Mouse (Mus musculus): ENCODE data around the gene Lyg2. TPM values are rescaled to one million over a fixed set of nuclear protein-coding genes. Genes with fewer than 3 reads are reported as not detected.

The Lyg2 gene
- polyA plus RNA-seq, 1 experiment: 0.13 TPM

DNA sequence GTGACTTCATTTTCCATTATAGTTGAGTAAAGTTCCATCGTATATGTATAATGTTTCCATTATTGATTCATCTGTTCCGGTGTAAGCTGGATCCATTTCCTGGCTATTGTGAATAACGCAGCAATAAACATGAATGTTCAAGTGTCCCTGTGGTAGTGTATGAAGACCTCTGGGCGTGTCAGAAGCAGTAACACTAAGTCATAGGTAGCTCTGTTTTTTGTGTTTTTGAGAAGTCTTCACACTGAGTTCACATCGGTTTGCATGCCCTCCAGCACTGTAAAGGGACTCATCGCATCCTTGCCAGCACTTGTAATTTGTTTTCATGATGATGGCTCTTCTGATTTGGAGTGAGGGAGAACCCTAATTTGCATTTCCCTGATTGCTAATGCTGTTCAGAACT lies 50.0 kb downstream of the Lyg2 start, which contains the start of gene Tsga10:
Gene Tsga10 (minus strand): TSS at position 144 of the 400 bp plus-strand sequence.
- WGBS: 91% methylated on average over 6 of the region's 6 CpGs
- TF ChIP-seq POLR2A (IDR thresholded peaks at IDR 0.05; ENCODE audit: control insufficient read depth, extremely low read depth, insufficient read depth, low read length, poor library complexity) (no peak), CTCF (IDR thresholded peaks at IDR 0.05; ENCODE audit: borderline replicate concordance, control insufficient read depth, extremely low read depth, insufficient read depth, low read length, poor library complexity) (no peak)
- Histone ChIP-seq H3K27me3 (ENCODE audit: control insufficient read depth, insufficient read depth, low read length) (no peaks in the 10 kb centered on the region), H3K36me3 (ENCODE audit: control insufficient read depth, insufficient read depth, low read length) (no peaks in the 10 kb centered on the region), H3K4me1 (replicated peaks; ENCODE audit: control insufficient read depth, insufficient read depth, low read length) (0 out of 2 replicates have a peak, but pooled peaks cover 4% of the 10 kb centered on the region), H3K27ac (ENCODE audit: control insufficient read depth, insufficient read depth, low read length) (peak within 1 kb of the TSS; percentile 16; the same call in 1 of the 2 replicates), H3K4me3 (ENCODE audit: control insufficient read depth, insufficient read depth, low read length) (peak within 1 kb of the TSS; percentile 82)
- DNase-seq: no peak

DNA sequence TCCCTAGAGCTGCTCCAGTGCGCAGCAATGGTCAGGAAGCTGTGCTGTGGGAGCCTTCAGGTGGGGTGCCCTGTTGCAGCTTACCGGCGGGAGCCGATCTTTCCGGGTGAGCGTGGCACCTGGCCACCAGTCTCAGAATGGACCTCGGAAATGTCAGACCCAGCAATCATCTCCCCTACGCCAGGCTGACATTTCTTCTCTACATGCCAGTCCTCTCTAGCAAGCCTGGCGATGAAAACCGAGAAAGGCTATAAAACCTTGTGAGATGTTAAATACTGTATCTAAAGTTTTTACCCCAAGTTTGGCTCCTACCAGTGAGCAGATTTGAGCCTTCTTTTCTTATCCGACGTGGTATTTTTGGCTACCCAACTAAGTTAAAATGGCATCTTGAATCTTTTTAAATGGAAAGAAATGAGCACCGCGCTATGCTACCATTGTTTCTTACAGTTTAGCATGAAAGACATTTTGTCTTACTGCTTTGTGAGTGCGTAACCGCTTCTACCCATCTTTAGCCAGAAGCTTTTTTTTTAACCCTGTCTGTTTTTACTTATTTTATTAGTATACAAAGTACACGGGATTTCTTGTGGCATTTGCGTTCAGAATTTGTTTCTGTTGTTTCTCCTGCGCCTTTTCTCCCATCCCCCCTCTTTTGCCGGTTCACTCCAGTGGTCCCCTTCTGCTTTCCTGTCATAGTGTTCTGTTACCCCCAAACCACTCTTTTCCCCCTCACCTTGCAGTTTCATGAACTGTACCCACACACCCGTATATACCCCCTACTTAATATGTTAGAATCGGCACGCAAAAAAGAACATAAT lies 50.7 kb downstream of the Lyg2 start:
- TF ChIP-seq POLR2A (IDR thresholded peaks at IDR 0.05; ENCODE audit: control insufficient read depth, extremely low read depth, insufficient read depth, low read length, poor library complexity) (no peak), CTCF (IDR thresholded peaks at IDR 0.05; ENCODE audit: borderline replicate concordance, control insufficient read depth, extremely low read depth, insufficient read depth, low read length, poor library complexity) (no peak)
- Histone ChIP-seq H3K27ac (ENCODE audit: control insufficient read depth, insufficient read depth, low read length) (peak overlapping the region; percentile 16; the same call in 1 of the 2 replicates), H3K4me1 (replicated peaks; ENCODE audit: control insufficient read depth, insufficient read depth, low read length) (0 out of 2 replicates have a peak, but pooled peaks cover 4% of the 10 kb centered on the region), H3K27me3 (ENCODE audit: control insufficient read depth, insufficient read depth, low read length) (no peaks in the 10 kb centered on the region), H3K4me3 (ENCODE audit: control insufficient read depth, insufficient read depth, low read length) (peak overlapping the region; percentile 82), H3K36me3 (ENCODE audit: control insufficient read depth, insufficient read depth, low read length) (no peaks in the 10 kb centered on the region)
- WGBS: 12% methylated on average over 23 of the region's 23 CpGs
- DNase-seq: no peak

DNA sequence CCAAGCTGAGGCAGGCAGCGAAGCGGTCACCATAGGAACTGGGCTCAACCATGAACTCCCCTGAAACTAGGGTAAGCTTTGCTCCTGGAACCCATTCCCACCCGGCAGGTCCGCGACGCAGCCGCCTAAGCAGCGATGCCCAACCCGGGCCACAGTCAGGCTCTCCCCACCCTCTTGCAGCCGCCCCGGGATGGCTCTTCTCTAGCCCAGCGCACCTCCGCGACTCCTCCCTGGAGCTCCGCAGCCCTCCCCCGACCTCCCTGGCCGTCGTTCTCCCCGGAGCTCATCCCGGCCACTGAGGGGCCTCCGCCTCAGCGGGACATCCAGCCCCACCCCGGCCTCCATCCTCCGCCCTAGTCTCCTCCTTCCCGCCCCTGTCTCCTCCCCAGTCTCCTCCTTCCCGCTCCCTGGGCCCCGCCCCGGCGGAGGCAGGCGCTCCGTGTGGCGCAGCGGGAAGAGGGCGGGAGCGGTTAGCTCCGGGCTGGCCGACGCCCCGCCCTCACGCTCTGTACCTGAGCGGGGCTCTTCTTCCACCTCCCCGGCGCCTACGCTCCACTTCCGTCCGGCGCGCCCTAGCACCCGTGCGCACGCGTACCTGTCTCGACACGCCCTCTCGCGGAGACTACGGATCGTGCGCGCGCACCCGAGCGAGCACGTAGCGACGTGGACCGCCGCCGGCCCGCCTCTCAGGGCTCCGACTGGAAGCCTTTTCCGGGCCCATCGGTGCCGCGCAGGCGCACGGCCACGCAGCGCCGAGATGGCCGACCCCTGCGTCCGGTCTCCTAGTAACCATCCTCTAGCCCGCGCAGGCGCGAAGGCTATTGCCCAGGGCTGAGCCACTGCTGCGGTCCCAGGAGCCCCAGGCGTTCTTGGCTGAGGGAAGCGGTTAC lies 51.5 kb downstream of the Lyg2 start:
- peak overlapping the region; percentile 82 for H3K4me3 ChIP-seq (ENCODE audit: control insufficient read depth, insufficient read depth, low read length)
- no peaks in the 10 kb centered on the region for H3K36me3 ChIP-seq (ENCODE audit: control insufficient read depth, insufficient read depth, low read length)
- no peaks in the 10 kb centered on the region for H3K27me3 ChIP-seq (ENCODE audit: control insufficient read depth, insufficient read depth, low read length)
- H3K27ac ChIP-seq (ENCODE audit: control insufficient read depth, insufficient read depth, low read length): peak overlapping the region; percentile 16; the same call in 1 of the 2 replicates
- WGBS: under 1% methylated on average over 87 of the region's 90 CpGs
- TF ChIP-seq CTCF (IDR thresholded peaks at IDR 0.05; ENCODE audit: borderline replicate concordance, control insufficient read depth, extremely low read depth, insufficient read depth, low read length, poor library complexity) (peak; percentile 64; the same call in 1 of the 2 replicates), POLR2A (IDR thresholded peaks at IDR 0.05; ENCODE audit: control insufficient read depth, extremely low read depth, insufficient read depth, low read length, poor library complexity) (peak; percentile 68)
- H3K4me1 ChIP-seq (replicated peaks; ENCODE audit: control insufficient read depth, insufficient read depth, low read length): 0 out of 2 replicates have a peak, but pooled peaks cover 4% of the 10 kb centered on the region
- DNase-seq: peak; percentile 99

Other genes with a start within 250 kb of the Lyg2 start
- gene 2010300C02Rik, start 196.4 kb downstream of the Lyg2 start, polyA plus RNA-seq (2012; rRNA removed): 6.1 and 6.6 TPM in 2 replicates
- gene Tsga10, start 50.1 kb downstream of the Lyg2 start, polyA plus RNA-seq (2012; rRNA removed): 0.97 and 0.99 TPM in 2 replicates
- gene Lipt1, start 44.8 kb downstream of the Lyg2 start, polyA plus RNA-seq (2012; rRNA removed): 1.3 and 1.6 TPM in 2 replicates
- gene Mitd1, start 26.1 kb downstream of the Lyg2 start, polyA plus RNA-seq (2012; rRNA removed): 13.7 and 20.0 TPM in 2 replicates
- gene Mrpl30, start 26.0 kb downstream of the Lyg2 start, polyA plus RNA-seq (2012; rRNA removed): 47.2 and 56.4 TPM in 2 replicates
- gene Lyg1, start 41.3 kb upstream of the Lyg2 start, polyA plus RNA-seq (2012; rRNA removed): not detected in 2 replicates
- gene Txndc9, start 81.4 kb upstream of the Lyg2 start, polyA plus RNA-seq (2012; rRNA removed): 12.3 and 15.3 TPM in 2 replicates
- gene Eif5b, start 81.5 kb upstream of the Lyg2 start, polyA plus RNA-seq (2012; rRNA removed): 5.1 and 6.7 TPM in 2 replicates
- gene Rev1, start 213.3 kb upstream of the Lyg2 start, polyA plus RNA-seq (2012; rRNA removed): 15.7 and 16.5 TPM in 2 replicates